Mouse (Mus musculus): ENCODE data around the gene Rps26. TPM values are rescaled to one million over a fixed set of nuclear protein-coding genes. Genes with fewer than 3 reads are reported as not detected.

The Rps26 gene
- polyA plus RNA-seq, 1 experiment from 2014 or later: 409 TPM

- Histone ChIP-seq H3K36me3 (no peaks in the 10 kb centered on the region), H3K4me1 (replicated peaks) (peaks cover 20% of the 10 kb centered on the region), H3K9me3 (replicated peaks) (no peaks in the 10 kb centered on the region), H3K9ac (peak overlapping the region; percentile 50), H3K4me3 (peak overlapping the region; percentile 39), H3K27ac (peak overlapping the region; percentile 73), H3K4me2 (peak overlapping the region; percentile 59), H3K27me3 (peaks cover 14% of the 10 kb centered on the region)
- ATAC-seq (replicated peaks; ENCODE audit: insufficient number of reproducible peaks, insufficient read depth, low FRiP score, low read depth): peak; percentile 87
- 19% methylated on average over 7 of the region's 7 CpGs for WGBS
These were observed 42.9 kb downstream of the Rps26 start for GRCm38 (mm10) chr10:128583644-128584043.

GRCm38 (mm10) chr10:128579731-128580130 is 46.8 kb downstream of the Rps26 start:
- Histone ChIP-seq H3K9ac (no peak overlapping the region), H3K4me2 (no peak overlapping the region), H3K36me3 (no peaks in the 10 kb centered on the region; the same call in none of the 2 replicates), H3K27ac (no peak overlapping the region), H3K27me3 (no peaks in the 10 kb centered on the region), H3K4me3 (no peak overlapping the region), H3K4me1 (replicated peaks) (peaks cover 13% of the 10 kb centered on the region), H3K9me3 (replicated peaks) (no peaks in the 10 kb centered on the region)
- ATAC-seq (replicated peaks; ENCODE audit: insufficient number of reproducible peaks, insufficient read depth, low FRiP score, low read depth): no peak
- WGBS: 81% methylated on average over 4 of the region's 4 CpGs

GRCm38 (mm10) chr10:128579298-128579697 is 47.2 kb downstream of the Rps26 start:
- 70% methylated on average over 3 of the region's 3 CpGs for WGBS
- no peaks in the 10 kb centered on the region; the same call in none of the 2 replicates for H3K36me3 ChIP-seq
- no peak overlapping the region for H3K9ac ChIP-seq
- H3K27me3 ChIP-seq: no peaks in the 10 kb centered on the region
- no peak overlapping the region for H3K4me2 ChIP-seq
- H3K9me3 ChIP-seq (replicated peaks): no peaks in the 10 kb centered on the region
- peaks cover 11% of the 10 kb centered on the region for H3K4me1 ChIP-seq (replicated peaks)
- ATAC-seq (replicated peaks; ENCODE audit: insufficient number of reproducible peaks, insufficient read depth, low FRiP score, low read depth): no peak
- H3K27ac ChIP-seq: no peak overlapping the region
- no peak overlapping the region for H3K4me3 ChIP-seq

- Histone ChIP-seq H3K4me1 (replicated peaks) (peaks cover 2% of the 10 kb centered on the region), H3K4me3 (no peak overlapping the region), H3K36me3 (no peaks in the 10 kb centered on the region; the same call in none of the 2 replicates), H3K4me2 (no peak overlapping the region), H3K9me3 (replicated peaks) (no peaks in the 10 kb centered on the region), H3K27me3 (no peaks in the 10 kb centered on the region), H3K27ac (no peak overlapping the region), H3K9ac (no peak overlapping the region)
- no peak for ATAC-seq (replicated peaks; ENCODE audit: insufficient number of reproducible peaks, insufficient read depth, low FRiP score, low read depth)
- 55% methylated on average over 11 of the region's 11 CpGs for WGBS
These were observed 48.2 kb downstream of the Rps26 start for GRCm38 (mm10) chr10:128578330-128578729.

- Histone ChIP-seq H3K36me3 (peaks cover 3% of the 10 kb centered on the region), H3K27me3 (no peaks in the 10 kb centered on the region), H3K9me3 (replicated peaks) (no peaks in the 10 kb centered on the region), H3K4me3 (no peak overlapping the region), H3K27ac (no peak overlapping the region), H3K4me1 (replicated peaks) (no peaks in the 10 kb centered on the region), H3K4me2 (no peak overlapping the region), H3K9ac (no peak overlapping the region)
- WGBS: 81% methylated on average over 2 of the region's 2 CpGs
- ATAC-seq (replicated peaks; ENCODE audit: insufficient number of reproducible peaks, insufficient read depth, low FRiP score, low read depth): no peak
These were observed 51.5 kb downstream of the Rps26 start for GRCm38 (mm10) chr10:128575063-128575462.

Small RNA genes within 50 kb of the gene (microRNA-seq; reads per million reads assigned to microRNA genes)
- not detected for gene Mir6917

Other genes with a start within 250 kb of the Rps26 start
- 6.8 and 11.8 TPM in 2 replicates for gene Ankrd52, start 249.6 kb downstream of the Rps26 start, polyA plus RNA-seq (2015; fragmentation: Nextera tagmentation; extraction: Ambion mirVana)
- 0.24 and 0.81 TPM in 2 replicates for gene Slc39a5, start 225.5 kb downstream of the Rps26 start, polyA plus RNA-seq (2015; fragmentation: Nextera tagmentation; extraction: Ambion mirVana)
- 52.6 and 58.9 TPM in 2 replicates for gene Nabp2, start 215.3 kb downstream of the Rps26 start, polyA plus RNA-seq (2015; fragmentation: Nextera tagmentation; extraction: Ambion mirVana)
- gene Rnf41, start 215.1 kb downstream of the Rps26 start, polyA plus RNA-seq (2015; fragmentation: Nextera tagmentation; extraction: Ambion mirVana): 25.5 and 29.0 TPM in 2 replicates
- gene Smarcc2, start 167.5 kb downstream of the Rps26 start, polyA plus RNA-seq (2015; fragmentation: Nextera tagmentation; extraction: Ambion mirVana): 59.2 and 60.3 TPM in 2 replicates
- gene Myl6, start 132.6 kb downstream of the Rps26 start, polyA plus RNA-seq (2015; fragmentation: Nextera tagmentation; extraction: Ambion mirVana): 1,051 and 1,154 TPM in 2 replicates
- 4.3 and 4.6 TPM in 2 replicates for gene Myl6b, start 128.1 kb downstream of the Rps26 start, polyA plus RNA-seq (2015; fragmentation: Nextera tagmentation; extraction: Ambion mirVana)
- gene Esyt1, start 100.9 kb downstream of the Rps26 start, polyA plus RNA-seq (2015; fragmentation: Nextera tagmentation; extraction: Ambion mirVana): 19.4 and 29.0 TPM in 2 replicates
- gene Zc3h10, start 79.0 kb downstream of the Rps26 start, polyA plus RNA-seq (2015; fragmentation: Nextera tagmentation; extraction: Ambion mirVana): 10.2 and 11.0 TPM in 2 replicates
- gene Rpl41, start 77.4 kb downstream of the Rps26 start, polyA plus RNA-seq (2015; fragmentation: Nextera tagmentation; extraction: Ambion mirVana): 2,261 and 2,363 TPM in 2 replicates
- 101 and 132 TPM in 2 replicates for gene Pa2g4, start 60.8 kb downstream of the Rps26 start, polyA plus RNA-seq (2015; fragmentation: Nextera tagmentation; extraction: Ambion mirVana)
- gene Erbb3, start 37.1 kb downstream of the Rps26 start, polyA plus RNA-seq (2015; fragmentation: Nextera tagmentation; extraction: Ambion mirVana): 3.4 and 5.0 TPM in 2 replicates
- gene Ikzf4, start 19.2 kb upstream of the Rps26 start, polyA plus RNA-seq (2015; fragmentation: Nextera tagmentation; extraction: Ambion mirVana): 1.3 and 1.4 TPM in 2 replicates
- gene Suox, start 47.3 kb upstream of the Rps26 start, polyA plus RNA-seq (2015; fragmentation: Nextera tagmentation; extraction: Ambion mirVana): 11.1 and 14.4 TPM in 2 replicates
- 61.0 and 67.8 TPM in 2 replicates for gene Rab5b, start 69.5 kb upstream of the Rps26 start, polyA plus RNA-seq (2015; fragmentation: Nextera tagmentation; extraction: Ambion mirVana)
- gene Pmel, start 77.4 kb upstream of the Rps26 start, polyA plus RNA-seq (2015; fragmentation: Nextera tagmentation; extraction: Ambion mirVana): 2.5 and 2.7 TPM in 2 replicates
- gene Cdk2, start 78.3 kb upstream of the Rps26 start, polyA plus RNA-seq (2015; fragmentation: Nextera tagmentation; extraction: Ambion mirVana): 85.9 and 90.4 TPM in 2 replicates
- 5.4 and 10.1 TPM in 2 replicates for gene Dgka, start 118.1 kb upstream of the Rps26 start, polyA plus RNA-seq (2015; fragmentation: Nextera tagmentation; extraction: Ambion mirVana)
- 15.4 and 23.2 TPM in 2 replicates for gene Pym1, start 121.1 kb upstream of the Rps26 start, polyA plus RNA-seq (2015; fragmentation: Nextera tagmentation; extraction: Ambion mirVana)
- 1.6 and 2.5 TPM in 2 replicates for gene Mmp19, start 164.2 kb upstream of the Rps26 start, polyA plus RNA-seq (2015; fragmentation: Nextera tagmentation; extraction: Ambion mirVana)
- 35.2 and 42.5 TPM in 2 replicates for gene Dnajc14, start 177.3 kb upstream of the Rps26 start, polyA plus RNA-seq (2015; fragmentation: Nextera tagmentation; extraction: Ambion mirVana)
- 14.9 and 18.8 TPM in 2 replicates for gene Tmem198b, start 177.6 kb upstream of the Rps26 start, polyA plus RNA-seq (2015; fragmentation: Nextera tagmentation; extraction: Ambion mirVana)
- gene Sarnp, start 190.6 kb upstream of the Rps26 start, polyA plus RNA-seq (2015; fragmentation: Nextera tagmentation; extraction: Ambion mirVana): 145 and 168 TPM in 2 replicates
- 34.3 and 42.6 TPM in 2 replicates for gene Ormdl2, start 194.9 kb upstream of the Rps26 start, polyA plus RNA-seq (2015; fragmentation: Nextera tagmentation; extraction: Ambion mirVana)

Data from heart, embryonic 15.5 days (tissue).